Mouse (Mus musculus): ENCODE measurements around the gene Eps8. TPM values are rescaled to one million over a fixed set of nuclear protein-coding genes. Genes with fewer than 3 reads are reported as not detected.

Gene Eps8
- polyA plus RNA-seq, 1 experiment = 66.0 TPM

- H3K27me3 ChIP-seq (ENCODE audit: control insufficient read depth, insufficient read depth, low read length) = no peaks in the 10 kb centered on the region
- peaks cover 4% of the 10 kb centered on the region; the same call in 1 of the 2 replicates for H3K4me1 ChIP-seq (ENCODE audit: control insufficient read depth, insufficient read depth, insufficient read length, low read length)
- peaks cover 45% of the 10 kb centered on the region for H3K36me3 ChIP-seq (ENCODE audit: control insufficient read depth, insufficient read depth, low read length)
- TF ChIP-seq CTCF (IDR thresholded peaks at IDR 0.05; ENCODE audit: extremely low read depth, insufficient read length, insufficient replicate concordance, low read depth, low read length) (no peak), POLR2A (IDR thresholded peaks at IDR 0.05; ENCODE audit: low read depth, low read length) (no peak)
- WGBS = 96% methylated on average over 8 of the region's 8 CpGs
- H3K27ac ChIP-seq (ENCODE audit: insufficient read depth, low read depth, low read length) = no peak overlapping the region
- no peak overlapping the region for H3K4me3 ChIP-seq (ENCODE audit: low read depth, low read length)
These were observed 121.9 kb downstream of the Eps8 start for GRCm38 (mm10) chr6:137532758-137533157.

GRCm38 (mm10) chr6:137525769-137526168, 128.9 kb downstream of the Eps8 start:
- no peak overlapping the region for H3K27ac ChIP-seq (ENCODE audit: insufficient read depth, low read depth, low read length)
- WGBS = 78% methylated on average over 3 of the region's 3 CpGs
- TF ChIP-seq CTCF (IDR thresholded peaks at IDR 0.05; ENCODE audit: extremely low read depth, insufficient read length, insufficient replicate concordance, low read depth, low read length) = no peak
- no peak for TF ChIP-seq POLR2A (IDR thresholded peaks at IDR 0.05; ENCODE audit: low read depth, low read length)
- H3K4me1 ChIP-seq (ENCODE audit: control insufficient read depth, insufficient read depth, insufficient read length, low read length) = no peaks in the 10 kb centered on the region
- no peak overlapping the region for H3K4me3 ChIP-seq (ENCODE audit: low read depth, low read length)
- H3K36me3 ChIP-seq (ENCODE audit: control insufficient read depth, insufficient read depth, low read length) = peaks cover 58% of the 10 kb centered on the region
- H3K27me3 ChIP-seq (ENCODE audit: control insufficient read depth, insufficient read depth, low read length) = no peaks in the 10 kb centered on the region

GRCm38 (mm10) chr6:137520343-137520704, 134.4 kb downstream of the Eps8 start:
- H3K36me3 ChIP-seq (ENCODE audit: control insufficient read depth, insufficient read depth, low read length) = peaks cover 70% of the 10 kb centered on the region
- H3K27me3 ChIP-seq (ENCODE audit: control insufficient read depth, insufficient read depth, low read length) = no peaks in the 10 kb centered on the region
- no peaks in the 10 kb centered on the region for H3K4me1 ChIP-seq (ENCODE audit: control insufficient read depth, insufficient read depth, insufficient read length, low read length)
- H3K4me3 ChIP-seq (ENCODE audit: low read depth, low read length) = no peak overlapping the region
- TF ChIP-seq CTCF (IDR thresholded peaks at IDR 0.05; ENCODE audit: extremely low read depth, insufficient read length, insufficient replicate concordance, low read depth, low read length) (no peak), POLR2A (IDR thresholded peaks at IDR 0.05; ENCODE audit: low read depth, low read length) (no peak)
- WGBS = 84% methylated on average over 8 of the region's 8 CpGs
- H3K27ac ChIP-seq (ENCODE audit: insufficient read depth, low read depth, low read length) = no peak overlapping the region

- 84% methylated on average over 11 of the region's 11 CpGs for WGBS
- H3K4me3 ChIP-seq (ENCODE audit: low read depth, low read length) = no peak overlapping the region
- H3K27me3 ChIP-seq (ENCODE audit: control insufficient read depth, insufficient read depth, low read length) = no peaks in the 10 kb centered on the region
- no peaks in the 10 kb centered on the region for H3K4me1 ChIP-seq (ENCODE audit: control insufficient read depth, insufficient read depth, insufficient read length, low read length)
- peaks cover 69% of the 10 kb centered on the region for H3K36me3 ChIP-seq (ENCODE audit: control insufficient read depth, insufficient read depth, low read length)
- no peak for TF ChIP-seq CTCF (IDR thresholded peaks at IDR 0.05; ENCODE audit: extremely low read depth, insufficient read length, insufficient replicate concordance, low read depth, low read length)
- TF ChIP-seq POLR2A (IDR thresholded peaks at IDR 0.05; ENCODE audit: low read depth, low read length) = no peak
- H3K27ac ChIP-seq (ENCODE audit: insufficient read depth, low read depth, low read length) = no peak overlapping the region
These were observed 134.9 kb downstream of the Eps8 start for GRCm38 (mm10) chr6:137519529-137520342.

- TF ChIP-seq CTCF (IDR thresholded peaks at IDR 0.05; ENCODE audit: extremely low read depth, insufficient read length, insufficient replicate concordance, low read depth, low read length) (no peak), POLR2A (IDR thresholded peaks at IDR 0.05; ENCODE audit: low read depth, low read length) (no peak)
- H3K27me3 ChIP-seq (ENCODE audit: control insufficient read depth, insufficient read depth, low read length) = no peaks in the 10 kb centered on the region
- no peak overlapping the region for H3K27ac ChIP-seq (ENCODE audit: insufficient read depth, low read depth, low read length)
- no peak overlapping the region for H3K4me3 ChIP-seq (ENCODE audit: low read depth, low read length)
- 72% methylated on average over 4 of the region's 4 CpGs for WGBS
- peaks cover 68% of the 10 kb centered on the region for H3K36me3 ChIP-seq (ENCODE audit: control insufficient read depth, insufficient read depth, low read length)
- H3K4me1 ChIP-seq (ENCODE audit: control insufficient read depth, insufficient read depth, insufficient read length, low read length) = no peaks in the 10 kb centered on the region
These were observed 139.8 kb downstream of the Eps8 start for GRCm38 (mm10) chr6:137514872-137515271.

- Histone ChIP-seq H3K4me3 (ENCODE audit: low read depth, low read length) (no peak overlapping the region), H3K27me3 (ENCODE audit: control insufficient read depth, insufficient read depth, low read length) (no peaks in the 10 kb centered on the region), H3K4me1 (ENCODE audit: control insufficient read depth, insufficient read depth, insufficient read length, low read length) (peaks cover 11% of the 10 kb centered on the region; the same call in 1 of the 2 replicates), H3K27ac (ENCODE audit: insufficient read depth, low read depth, low read length) (no peak overlapping the region; the same call in 1 of the 2 replicates), H3K36me3 (ENCODE audit: control insufficient read depth, insufficient read depth, low read length) (peaks cover 74% of the 10 kb centered on the region)
- WGBS = 22% methylated on average over 5 of the region's 5 CpGs
- TF ChIP-seq CTCF (IDR thresholded peaks at IDR 0.05; ENCODE audit: extremely low read depth, insufficient read length, insufficient replicate concordance, low read depth, low read length) = no peak
- no peak for TF ChIP-seq POLR2A (IDR thresholded peaks at IDR 0.05; ENCODE audit: low read depth, low read length)
These were observed 141.9 kb downstream of the Eps8 start for GRCm38 (mm10) chr6:137512753-137513152.

- Histone ChIP-seq H3K27me3 (ENCODE audit: control insufficient read depth, insufficient read depth, low read length) (no peaks in the 10 kb centered on the region), H3K36me3 (ENCODE audit: control insufficient read depth, insufficient read depth, low read length) (peaks cover 80% of the 10 kb centered on the region), H3K4me3 (ENCODE audit: low read depth, low read length) (no peak overlapping the region), H3K27ac (ENCODE audit: insufficient read depth, low read depth, low read length) (no peak overlapping the region), H3K4me1 (ENCODE audit: control insufficient read depth, insufficient read depth, insufficient read length, low read length) (peaks cover 28% of the 10 kb centered on the region)
- TF ChIP-seq CTCF (IDR thresholded peaks at IDR 0.05; ENCODE audit: extremely low read depth, insufficient read length, insufficient replicate concordance, low read depth, low read length) (no peak), POLR2A (IDR thresholded peaks at IDR 0.05; ENCODE audit: low read depth, low read length) (no peak)
- 91% methylated on average over 14 of the region's 14 CpGs for WGBS
These were observed 145.2 kb downstream of the Eps8 start for GRCm38 (mm10) chr6:137509341-137510045.
